Mouse (Mus musculus): ENCODE measurements around the gene Smap2. TPM values are rescaled to one million over a fixed set of nuclear protein-coding genes. Genes with fewer than 3 reads are reported as not detected.

Gene Smap2
- total and polyA plus RNA-seq, 2 experiments = 13.7 to 19.2 TPM

DNA sequence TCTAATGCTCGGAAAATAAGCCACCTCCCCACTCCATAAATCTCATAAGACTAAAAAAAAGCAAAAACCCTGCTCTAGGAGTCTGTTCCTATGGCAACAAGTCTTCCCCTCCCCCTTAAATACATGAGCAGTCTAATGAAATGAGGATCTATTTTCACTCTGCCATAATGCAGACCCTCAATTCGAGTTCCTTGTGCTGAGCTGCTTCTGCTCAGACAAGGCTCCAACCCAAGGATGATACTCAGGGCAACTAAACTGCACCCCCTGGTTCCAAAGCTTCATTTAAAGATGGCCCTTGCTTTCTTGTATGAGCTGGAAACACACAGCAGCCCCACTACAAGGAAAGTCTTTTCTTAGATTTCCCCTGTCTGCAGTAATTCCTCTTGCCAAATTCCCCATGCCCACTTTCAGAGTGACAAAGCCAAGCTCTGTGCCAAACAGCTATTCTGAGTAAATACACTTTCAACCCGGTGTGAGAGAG is 13.4 kb downstream of the Smap2 start:
- no peak for DNase-seq (ENCODE audit: extremely low read depth, low read depth, low spot score)
- Histone ChIP-seq H3K27me3 (ENCODE audit: control insufficient read depth, insufficient read depth, low read length) (no peaks in the 10 kb centered on the region), H3K27ac (replicated peaks; ENCODE audit: insufficient read depth, low read depth, low read length) (0 out of 2 replicates have a peak overlapping the region, but pooled peaks have one; percentile 37), H3K36me3 (ENCODE audit: control insufficient read depth, insufficient read depth, low read length) (no peaks in the 10 kb centered on the region), H3K9ac (ENCODE audit: low read depth, low read length) (no peak overlapping the region), H3K79me2 (ENCODE audit: control insufficient read depth, insufficient read depth, low read length) (peaks cover 24% of the 10 kb centered on the region; the same call in 1 of the 2 replicates), H3K4me3 (ENCODE audit: insufficient read depth, low read depth, low read length) (no peak overlapping the region), H3K4me1 (ENCODE audit: control insufficient read depth, insufficient read depth, low read length) (peaks cover 21% of the 10 kb centered on the region)
- TF ChIP-seq CTCF (IDR thresholded peaks at IDR 0.05; ENCODE audit: low read depth, low read length) (no peak), POLR2A (IDR thresholded peaks at IDR 0.05; ENCODE audit: extremely low read depth, insufficient read depth, low read length) (no peak)
- WGBS = 43% methylated on average over 3 of the region's 3 CpGs

DNA sequence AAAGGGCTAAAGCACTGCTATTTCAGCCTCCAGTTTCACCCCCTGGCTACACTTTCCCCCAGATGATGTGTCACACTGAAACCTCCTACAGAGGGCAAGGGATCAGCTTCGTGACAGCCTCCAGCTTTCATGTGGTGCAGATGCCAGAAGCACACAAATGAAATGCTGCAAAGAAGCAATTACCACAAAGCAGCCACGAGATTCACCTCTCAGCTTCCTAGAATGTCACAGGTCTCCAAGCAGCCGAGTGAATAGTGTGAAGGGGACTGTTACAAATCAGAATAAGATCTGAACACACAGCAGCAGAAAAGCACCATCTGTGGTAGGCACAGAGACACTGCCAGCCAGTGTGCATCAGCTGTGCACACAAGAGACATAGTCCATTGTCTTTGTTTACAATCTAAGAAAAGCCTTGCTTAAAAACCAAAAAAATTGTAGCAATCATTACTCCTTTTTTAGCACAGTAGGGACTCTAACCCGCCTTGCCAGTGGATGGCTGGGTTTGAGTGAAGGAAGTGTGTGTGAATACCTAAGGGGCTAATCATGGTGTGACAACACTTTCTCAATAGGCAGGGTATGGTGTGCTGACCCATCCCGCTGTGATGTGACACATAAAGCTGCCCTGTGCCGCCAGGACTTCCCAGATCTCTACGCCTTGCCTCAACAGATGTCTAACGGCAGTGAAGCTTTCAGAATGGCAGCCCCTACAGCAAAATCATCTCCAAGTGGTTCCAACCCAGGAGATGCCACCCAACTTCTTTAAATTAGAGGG is 14.5 kb downstream of the Smap2 start:
- Histone ChIP-seq H3K27me3 (ENCODE audit: control insufficient read depth, insufficient read depth, low read length) (no peaks in the 10 kb centered on the region), H3K27ac (replicated peaks; ENCODE audit: insufficient read depth, low read depth, low read length) (peak overlapping the region; percentile 15; the same call in 1 of the 2 replicates), H3K36me3 (ENCODE audit: control insufficient read depth, insufficient read depth, low read length) (no peaks in the 10 kb centered on the region), H3K79me2 (ENCODE audit: control insufficient read depth, insufficient read depth, low read length) (peaks cover 26% of the 10 kb centered on the region; the same call in 1 of the 2 replicates), H3K9ac (ENCODE audit: low read depth, low read length) (no peak overlapping the region), H3K4me3 (ENCODE audit: insufficient read depth, low read depth, low read length) (no peak overlapping the region), H3K4me1 (ENCODE audit: control insufficient read depth, insufficient read depth, low read length) (peaks cover 21% of the 10 kb centered on the region)
- DNase-seq (ENCODE audit: extremely low read depth, low read depth, low spot score) = peak; percentile 61
- 37% methylated on average over 8 of the region's 8 CpGs for WGBS
- no peak for TF ChIP-seq POLR2A (IDR thresholded peaks at IDR 0.05; ENCODE audit: extremely low read depth, insufficient read depth, low read length)
- TF ChIP-seq CTCF (IDR thresholded peaks at IDR 0.05; ENCODE audit: low read depth, low read length) = no peak

DNA sequence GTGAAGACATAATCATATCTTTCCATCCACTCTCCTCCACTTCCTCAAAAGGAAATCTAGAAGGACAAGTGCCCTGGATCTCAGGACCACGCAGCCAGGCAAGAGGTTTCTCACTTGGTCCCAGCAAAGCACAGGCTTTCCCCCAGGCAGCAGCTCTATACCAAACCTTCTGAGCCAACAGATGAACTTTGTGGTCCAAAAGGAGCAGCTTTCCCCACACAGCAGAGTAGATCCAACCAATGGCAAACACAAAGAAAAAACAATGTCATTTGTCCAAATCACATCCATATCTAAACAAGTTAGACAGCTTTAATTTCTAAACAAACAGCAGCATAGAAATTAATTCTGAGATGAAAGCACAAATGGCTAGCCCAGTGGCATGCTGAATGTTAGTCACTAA is 15.4 kb downstream of the Smap2 start:
- no peak overlapping the region for H3K9ac ChIP-seq (ENCODE audit: low read depth, low read length)
- DNase-seq (ENCODE audit: extremely low read depth, low read depth, low spot score) = no peak
- H3K4me3 ChIP-seq (ENCODE audit: insufficient read depth, low read depth, low read length) = no peak overlapping the region
- no peak for TF ChIP-seq POLR2A (IDR thresholded peaks at IDR 0.05; ENCODE audit: extremely low read depth, insufficient read depth, low read length)
- no peak for TF ChIP-seq CTCF (IDR thresholded peaks at IDR 0.05; ENCODE audit: low read depth, low read length)
- H3K4me1 ChIP-seq (ENCODE audit: control insufficient read depth, insufficient read depth, low read length) = peaks cover 17% of the 10 kb centered on the region
- H3K36me3 ChIP-seq (ENCODE audit: control insufficient read depth, insufficient read depth, low read length) = no peaks in the 10 kb centered on the region
- no peaks in the 10 kb centered on the region for H3K27me3 ChIP-seq (ENCODE audit: control insufficient read depth, insufficient read depth, low read length)
- 57% methylated on average over 1 of the region's 1 CpGs for WGBS
- no peak overlapping the region for H3K27ac ChIP-seq (replicated peaks; ENCODE audit: insufficient read depth, low read depth, low read length)
- H3K79me2 ChIP-seq (ENCODE audit: control insufficient read depth, insufficient read depth, low read length) = peaks cover 32% of the 10 kb centered on the region; the same call in 1 of the 2 replicates

DNA sequence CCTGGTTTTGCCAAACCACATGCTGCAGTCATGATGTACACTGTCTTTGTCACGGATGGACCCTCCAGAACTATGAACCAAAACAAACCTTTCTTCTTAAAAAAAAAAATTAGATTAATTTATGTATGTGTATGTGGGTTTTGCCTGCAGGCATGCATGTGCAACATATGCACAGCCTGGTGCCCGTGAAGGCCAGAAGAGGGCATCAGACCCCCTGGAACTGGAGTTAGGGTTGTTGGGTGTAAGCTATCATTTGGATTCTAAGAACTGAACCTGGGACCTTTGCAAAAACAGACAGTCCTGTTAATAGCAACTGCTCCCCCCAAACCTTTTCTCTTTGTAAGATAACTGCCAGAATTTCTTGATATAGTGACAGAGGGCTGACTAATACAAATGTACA is 16.0 kb downstream of the Smap2 start:
- no peak overlapping the region for H3K27ac ChIP-seq (replicated peaks; ENCODE audit: insufficient read depth, low read depth, low read length)
- WGBS = 83% methylated on average over 2 of the region's 2 CpGs
- no peaks in the 10 kb centered on the region for H3K36me3 ChIP-seq (ENCODE audit: control insufficient read depth, insufficient read depth, low read length)
- no peak overlapping the region for H3K4me3 ChIP-seq (ENCODE audit: insufficient read depth, low read depth, low read length)
- H3K27me3 ChIP-seq (ENCODE audit: control insufficient read depth, insufficient read depth, low read length) = no peaks in the 10 kb centered on the region
- no peak for DNase-seq (ENCODE audit: extremely low read depth, low read depth, low spot score)
- peaks cover 14% of the 10 kb centered on the region for H3K4me1 ChIP-seq (ENCODE audit: control insufficient read depth, insufficient read depth, low read length)
- no peak overlapping the region for H3K9ac ChIP-seq (ENCODE audit: low read depth, low read length)
- peaks cover 37% of the 10 kb centered on the region; the same call in 1 of the 2 replicates for H3K79me2 ChIP-seq (ENCODE audit: control insufficient read depth, insufficient read depth, low read length)
- no peak for TF ChIP-seq POLR2A (IDR thresholded peaks at IDR 0.05; ENCODE audit: extremely low read depth, insufficient read depth, low read length)
- TF ChIP-seq CTCF (IDR thresholded peaks at IDR 0.05; ENCODE audit: low read depth, low read length) = no peak

DNA sequence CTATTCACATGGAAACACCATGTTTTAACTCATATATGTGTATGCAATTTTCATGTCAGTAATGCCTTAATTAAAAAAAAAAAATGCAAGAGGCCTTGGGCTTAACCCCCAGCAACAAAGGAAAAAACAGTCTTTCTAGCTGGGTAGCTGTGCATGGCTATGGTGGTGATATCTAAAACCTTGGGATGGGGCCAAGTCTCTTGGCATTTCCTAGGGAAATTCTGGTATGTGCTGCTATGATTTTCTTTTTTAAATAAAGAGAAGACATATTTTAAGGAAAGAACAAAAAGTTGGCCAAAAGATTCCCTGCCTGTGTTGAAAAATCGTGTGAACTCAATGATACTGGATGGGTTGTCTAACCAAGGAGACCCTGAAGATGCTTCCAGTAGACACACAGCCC is 21.1 kb downstream of the Smap2 start:
- 84% methylated on average over 1 of the region's 1 CpGs for whole genome bisulfite sequencing
- Histone ChIP-seq H3K27ac (replicated peaks; ENCODE audit: insufficient read depth, low read depth, low read length) (no peak overlapping the region), H3K9ac (ENCODE audit: low read depth, low read length) (no peak overlapping the region), H3K4me3 (ENCODE audit: insufficient read depth, low read depth, low read length) (no peak overlapping the region), H3K27me3 (ENCODE audit: control insufficient read depth, insufficient read depth, low read length) (no peaks in the 10 kb centered on the region), H3K4me1 (ENCODE audit: control insufficient read depth, insufficient read depth, low read length) (peaks cover 23% of the 10 kb centered on the region), H3K36me3 (ENCODE audit: control insufficient read depth, insufficient read depth, low read length) (no peaks in the 10 kb centered on the region), H3K79me2 (ENCODE audit: control insufficient read depth, insufficient read depth, low read length) (peaks cover 37% of the 10 kb centered on the region; the same call in 1 of the 2 replicates)
- no peak for DNase-seq (ENCODE audit: extremely low read depth, low read depth, low spot score)
- TF ChIP-seq POLR2A (IDR thresholded peaks at IDR 0.05; ENCODE audit: extremely low read depth, insufficient read depth, low read length) = no peak
- TF ChIP-seq CTCF (IDR thresholded peaks at IDR 0.05; ENCODE audit: low read depth, low read length) = no peak

DNA sequence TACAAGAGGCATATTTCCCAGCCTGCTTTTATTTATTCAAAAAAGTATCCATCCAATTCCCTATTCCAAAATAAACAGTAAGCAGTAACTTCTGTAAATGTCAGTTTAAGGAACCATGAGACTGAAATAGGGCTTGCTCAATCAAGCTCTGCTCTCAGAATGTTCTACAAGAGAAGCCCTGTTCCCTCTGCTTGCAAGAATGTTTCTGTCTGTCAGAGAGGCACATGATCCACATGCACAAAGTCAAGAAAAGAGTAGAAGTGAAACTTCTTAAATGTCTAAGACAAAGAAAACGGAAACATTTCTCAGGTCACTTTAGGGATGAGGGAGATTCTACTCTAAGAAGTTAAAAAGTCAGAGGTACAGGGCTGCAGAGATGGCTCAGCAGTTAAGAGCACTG is 24.0 kb downstream of the Smap2 start:
- WGBS = 75% methylated on average over 1 of the region's 1 CpGs
- H3K27me3 ChIP-seq (ENCODE audit: control insufficient read depth, insufficient read depth, low read length) = no peaks in the 10 kb centered on the region
- no peaks in the 10 kb centered on the region for H3K36me3 ChIP-seq (ENCODE audit: control insufficient read depth, insufficient read depth, low read length)
- TF ChIP-seq POLR2A (IDR thresholded peaks at IDR 0.05; ENCODE audit: extremely low read depth, insufficient read depth, low read length) = no peak
- no peak for TF ChIP-seq CTCF (IDR thresholded peaks at IDR 0.05; ENCODE audit: low read depth, low read length)
- H3K27ac ChIP-seq (replicated peaks; ENCODE audit: insufficient read depth, low read depth, low read length) = no peak overlapping the region
- peaks cover 22% of the 10 kb centered on the region for H3K4me1 ChIP-seq (ENCODE audit: control insufficient read depth, insufficient read depth, low read length)
- peaks cover 33% of the 10 kb centered on the region; the same call in 1 of the 2 replicates for H3K79me2 ChIP-seq (ENCODE audit: control insufficient read depth, insufficient read depth, low read length)
- H3K4me3 ChIP-seq (ENCODE audit: insufficient read depth, low read depth, low read length) = no peak overlapping the region
- peak; percentile 92 for DNase-seq (ENCODE audit: extremely low read depth, low read depth, low spot score)
- no peak overlapping the region for H3K9ac ChIP-seq (ENCODE audit: low read depth, low read length)

Data from liver, adult 2 months (tissue).